Mouse (Mus musculus): ENCODE results near the gene Igflr1. TPM values are rescaled to one million over a fixed set of nuclear protein-coding genes. Genes with fewer than 3 reads are reported as not detected.

Gene Igflr1
- polyA plus RNA-seq, 1 experiment from 2014 or later: 2.8 TPM

GRCm38 (mm10) chr7:30598786-30599185 is 33.6 kb downstream of the Igflr1 start, which contains the start of gene Zbtb32:
TSS of gene Zbtb32 (minus strand) at chr7:30598909.
- H3K9me3 ChIP-seq (ENCODE audit: control insufficient read depth, low read length): no peaks in the 10 kb centered on the region
- no peak within 1 kb of the TSS for H3K27ac ChIP-seq (ENCODE audit: low read depth, low read length)
- 0 out of 2 replicates have a peak, but pooled peaks cover 3% of the 10 kb centered on the region for H3K4me1 ChIP-seq (ENCODE audit: control insufficient read depth, insufficient read depth, low read length)
- no peak within 1 kb of the TSS for H3K4me3 ChIP-seq (ENCODE audit: low read depth, low read length)
- H3K9ac ChIP-seq (replicated peaks; ENCODE audit: low read depth, low read length): 0 out of 2 replicates have a peak within 1 kb of the TSS, but pooled peaks have one; percentile 28
- H3K27me3 ChIP-seq (ENCODE audit: control insufficient read depth, insufficient read depth, low read length): no peaks in the 10 kb centered on the region
- ATAC-seq (ENCODE audit: low read depth): no peak
- WGBS: 94% methylated on average over 12 of the region's 12 CpGs
- H3K36me3 ChIP-seq (ENCODE audit: control insufficient read depth, insufficient read depth, low read length): no peaks in the 10 kb centered on the region
- peak within 1 kb of the TSS; percentile 37; the same call in 1 of the 2 replicates for H3K4me2 ChIP-seq (ENCODE audit: low read depth, low read length)

- H3K9ac ChIP-seq (replicated peaks; ENCODE audit: low read depth, low read length): 0 out of 2 replicates have a peak overlapping the region, but pooled peaks have one; percentile 28
- H3K9me3 ChIP-seq (ENCODE audit: control insufficient read depth, low read length): no peaks in the 10 kb centered on the region
- WGBS: 3% methylated on average over 16 of the region's 16 CpGs
- peak overlapping the region; percentile 44; the same call in 1 of the 2 replicates for H3K27ac ChIP-seq (ENCODE audit: low read depth, low read length)
- no peak overlapping the region for H3K4me3 ChIP-seq (ENCODE audit: low read depth, low read length)
- H3K4me2 ChIP-seq (ENCODE audit: low read depth, low read length): peak overlapping the region; percentile 37; the same call in 1 of the 2 replicates
- H3K27me3 ChIP-seq (ENCODE audit: control insufficient read depth, insufficient read depth, low read length): no peaks in the 10 kb centered on the region
- ATAC-seq (ENCODE audit: low read depth): peak; percentile 99
- H3K4me1 ChIP-seq (ENCODE audit: control insufficient read depth, insufficient read depth, low read length): 0 out of 2 replicates have a peak, but pooled peaks cover 3% of the 10 kb centered on the region
- H3K36me3 ChIP-seq (ENCODE audit: control insufficient read depth, insufficient read depth, low read length): no peaks in the 10 kb centered on the region
Measured at GRCm38 (mm10) chr7:30599933-30600353, 34.7 kb downstream of the Igflr1 start.

GRCm38 (mm10) chr7:30600651-30601050 is 35.4 kb downstream of the Igflr1 start:
- no peaks in the 10 kb centered on the region for H3K9me3 ChIP-seq (ENCODE audit: control insufficient read depth, low read length)
- H3K4me3 ChIP-seq (ENCODE audit: low read depth, low read length): no peak overlapping the region
- 0 out of 2 replicates have a peak, but pooled peaks have one; percentile 1 for ATAC-seq (ENCODE audit: low read depth)
- H3K27me3 ChIP-seq (ENCODE audit: control insufficient read depth, insufficient read depth, low read length): no peaks in the 10 kb centered on the region
- 74% methylated on average over 7 of the region's 7 CpGs for WGBS
- H3K27ac ChIP-seq (ENCODE audit: low read depth, low read length): peak overlapping the region; percentile 44; the same call in 1 of the 2 replicates
- peak overlapping the region; percentile 28; the same call in 1 of the 2 replicates for H3K9ac ChIP-seq (replicated peaks; ENCODE audit: low read depth, low read length)
- H3K4me2 ChIP-seq (ENCODE audit: low read depth, low read length): peak overlapping the region; percentile 37; the same call in 1 of the 2 replicates
- 0 out of 2 replicates have a peak, but pooled peaks cover 3% of the 10 kb centered on the region for H3K4me1 ChIP-seq (ENCODE audit: control insufficient read depth, insufficient read depth, low read length)
- H3K36me3 ChIP-seq (ENCODE audit: control insufficient read depth, insufficient read depth, low read length): no peaks in the 10 kb centered on the region

GRCm38 (mm10) chr7:30602583-30602982 is 37.4 kb downstream of the Igflr1 start:
- no peak for ATAC-seq (ENCODE audit: low read depth)
- H3K4me3 ChIP-seq (ENCODE audit: low read depth, low read length): no peak overlapping the region
- H3K9me3 ChIP-seq (ENCODE audit: control insufficient read depth, low read length): no peaks in the 10 kb centered on the region
- no peaks in the 10 kb centered on the region for H3K27me3 ChIP-seq (ENCODE audit: control insufficient read depth, insufficient read depth, low read length)
- no peaks in the 10 kb centered on the region for H3K36me3 ChIP-seq (ENCODE audit: control insufficient read depth, insufficient read depth, low read length)
- 0 out of 2 replicates have a peak, but pooled peaks cover 3% of the 10 kb centered on the region for H3K4me1 ChIP-seq (ENCODE audit: control insufficient read depth, insufficient read depth, low read length)
- no peak overlapping the region for H3K9ac ChIP-seq (replicated peaks; ENCODE audit: low read depth, low read length)
- WGBS: 69% methylated on average over 3 of the region's 3 CpGs
- H3K27ac ChIP-seq (ENCODE audit: low read depth, low read length): no peak overlapping the region
- H3K4me2 ChIP-seq (ENCODE audit: low read depth, low read length): no peak overlapping the region

- Histone ChIP-seq H3K4me2 (ENCODE audit: low read depth, low read length) (no peak overlapping the region), H3K27ac (ENCODE audit: low read depth, low read length) (no peak overlapping the region), H3K4me3 (ENCODE audit: low read depth, low read length) (no peak overlapping the region), H3K9ac (replicated peaks; ENCODE audit: low read depth, low read length) (no peak overlapping the region), H3K4me1 (ENCODE audit: control insufficient read depth, insufficient read depth, low read length) (0 out of 2 replicates have a peak, but pooled peaks cover 3% of the 10 kb centered on the region), H3K27me3 (ENCODE audit: control insufficient read depth, insufficient read depth, low read length) (no peaks in the 10 kb centered on the region), H3K36me3 (ENCODE audit: control insufficient read depth, insufficient read depth, low read length) (no peaks in the 10 kb centered on the region), H3K9me3 (ENCODE audit: control insufficient read depth, low read length) (no peaks in the 10 kb centered on the region)
- WGBS: 67% methylated on average over 8 of the region's 8 CpGs
- ATAC-seq (ENCODE audit: low read depth): no peak
Measured at GRCm38 (mm10) chr7:30604424-30604823, 39.2 kb downstream of the Igflr1 start.

GRCm38 (mm10) chr7:30604944-30605343 is 39.7 kb downstream of the Igflr1 start:
- H3K4me2 ChIP-seq (ENCODE audit: low read depth, low read length): no peak overlapping the region
- no peak overlapping the region for H3K27ac ChIP-seq (ENCODE audit: low read depth, low read length)
- H3K36me3 ChIP-seq (ENCODE audit: control insufficient read depth, insufficient read depth, low read length): no peaks in the 10 kb centered on the region
- H3K4me3 ChIP-seq (ENCODE audit: low read depth, low read length): no peak overlapping the region
- H3K27me3 ChIP-seq (ENCODE audit: control insufficient read depth, insufficient read depth, low read length): no peaks in the 10 kb centered on the region
- no peaks in the 10 kb centered on the region for H3K9me3 ChIP-seq (ENCODE audit: control insufficient read depth, low read length)
- H3K9ac ChIP-seq (replicated peaks; ENCODE audit: low read depth, low read length): no peak overlapping the region
- H3K4me1 ChIP-seq (ENCODE audit: control insufficient read depth, insufficient read depth, low read length): 0 out of 2 replicates have a peak, but pooled peaks cover 3% of the 10 kb centered on the region
- WGBS: 93% methylated on average over 8 of the region's 8 CpGs
- no peak for ATAC-seq (ENCODE audit: low read depth)

- Histone ChIP-seq H3K36me3 (ENCODE audit: control insufficient read depth, insufficient read depth, low read length) (no peaks in the 10 kb centered on the region), H3K4me3 (ENCODE audit: low read depth, low read length) (no peak overlapping the region), H3K4me2 (ENCODE audit: low read depth, low read length) (no peak overlapping the region), H3K9me3 (ENCODE audit: control insufficient read depth, low read length) (no peaks in the 10 kb centered on the region), H3K9ac (replicated peaks; ENCODE audit: low read depth, low read length) (no peak overlapping the region), H3K27me3 (ENCODE audit: control insufficient read depth, insufficient read depth, low read length) (no peaks in the 10 kb centered on the region), H3K4me1 (ENCODE audit: control insufficient read depth, insufficient read depth, low read length) (no peaks in the 10 kb centered on the region), H3K27ac (ENCODE audit: low read depth, low read length) (no peak overlapping the region)
- WGBS: 26% methylated on average over 8 of the region's 8 CpGs
- no peak; the same call in 1 of the 2 replicates for ATAC-seq (ENCODE audit: low read depth)
Measured at GRCm38 (mm10) chr7:30607706-30608309, 42.6 kb downstream of the Igflr1 start.

GRCm38 (mm10) chr7:30608476-30608875 is 43.2 kb downstream of the Igflr1 start:
- Histone ChIP-seq H3K36me3 (ENCODE audit: control insufficient read depth, insufficient read depth, low read length) (no peaks in the 10 kb centered on the region), H3K9me3 (ENCODE audit: control insufficient read depth, low read length) (no peaks in the 10 kb centered on the region), H3K4me2 (ENCODE audit: low read depth, low read length) (no peak overlapping the region), H3K27ac (ENCODE audit: low read depth, low read length) (no peak overlapping the region), H3K9ac (replicated peaks; ENCODE audit: low read depth, low read length) (no peak overlapping the region), H3K27me3 (ENCODE audit: control insufficient read depth, insufficient read depth, low read length) (no peaks in the 10 kb centered on the region), H3K4me1 (ENCODE audit: control insufficient read depth, insufficient read depth, low read length) (no peaks in the 10 kb centered on the region), H3K4me3 (ENCODE audit: low read depth, low read length) (no peak overlapping the region)
- 48% methylated on average over 16 of the region's 16 CpGs for WGBS
- ATAC-seq (ENCODE audit: low read depth): no peak

GRCm38 (mm10) chr7:30610043-30610442 is 44.8 kb downstream of the Igflr1 start:
- Histone ChIP-seq H3K9ac (replicated peaks; ENCODE audit: low read depth, low read length) (no peak overlapping the region), H3K9me3 (ENCODE audit: control insufficient read depth, low read length) (no peaks in the 10 kb centered on the region), H3K4me1 (ENCODE audit: control insufficient read depth, insufficient read depth, low read length) (no peaks in the 10 kb centered on the region), H3K36me3 (ENCODE audit: control insufficient read depth, insufficient read depth, low read length) (no peaks in the 10 kb centered on the region), H3K27ac (ENCODE audit: low read depth, low read length) (no peak overlapping the region), H3K27me3 (ENCODE audit: control insufficient read depth, insufficient read depth, low read length) (no peaks in the 10 kb centered on the region), H3K4me3 (ENCODE audit: low read depth, low read length) (no peak overlapping the region), H3K4me2 (ENCODE audit: low read depth, low read length) (no peak overlapping the region)
- 58% methylated on average over 7 of the region's 7 CpGs for WGBS
- no peak for ATAC-seq (ENCODE audit: low read depth)
